Mouse (Mus musculus) urinary bladder, adult 2 months (tissue): ENCODE data around the gene Spem2. TPM values are rescaled to one million over a fixed set of nuclear protein-coding genes. Genes with fewer than 3 reads are reported as not detected.
"Not testable (repeated sequence)": the region's sequence is repeated elsewhere in the genome, so short reads cannot be mapped to it uniquely, and the experiment has no call there.

Source experiments
- DNase-seq: peaks from one replicate; pipeline ENCODE4 v3.0.0; 2022; ENCODE audit warnings: low spot score
- polyA plus RNA-seq: library from polyadenylated mRNA; depleted of rRNA; stranded (reverse); fragments of >200 nt; gene quantifications from 2 replicates; pipeline ENCODE4 v1.2.3, GENCODE M21; 2012; rRNA removed

The Spem2 gene
- polyA plus RNA-seq: not detected in 2 replicates

DNA sequence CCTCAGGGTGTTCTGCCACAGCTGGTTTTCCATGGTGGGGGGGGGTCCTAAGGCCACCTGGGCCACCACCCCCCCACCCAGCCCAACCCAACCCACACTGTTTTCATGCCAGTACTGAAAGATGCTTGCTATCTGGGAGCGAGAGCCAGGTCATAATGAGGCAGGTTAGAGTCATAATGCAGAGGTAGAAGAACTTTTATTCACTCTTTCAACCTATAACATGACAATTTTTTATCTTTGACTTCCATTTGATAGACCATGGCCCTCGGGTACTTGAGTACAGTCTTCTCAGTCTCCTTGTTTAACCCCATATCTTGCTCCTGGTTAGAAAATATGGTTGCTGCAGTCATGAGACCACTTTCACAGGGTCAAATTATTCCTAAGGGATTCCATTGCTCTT, at the start of gene Spem2:
Gene Spem2 (minus strand): TSS at position 101 of the 400 bp plus-strand sequence.
- no peak for DNase-seq

DNA sequence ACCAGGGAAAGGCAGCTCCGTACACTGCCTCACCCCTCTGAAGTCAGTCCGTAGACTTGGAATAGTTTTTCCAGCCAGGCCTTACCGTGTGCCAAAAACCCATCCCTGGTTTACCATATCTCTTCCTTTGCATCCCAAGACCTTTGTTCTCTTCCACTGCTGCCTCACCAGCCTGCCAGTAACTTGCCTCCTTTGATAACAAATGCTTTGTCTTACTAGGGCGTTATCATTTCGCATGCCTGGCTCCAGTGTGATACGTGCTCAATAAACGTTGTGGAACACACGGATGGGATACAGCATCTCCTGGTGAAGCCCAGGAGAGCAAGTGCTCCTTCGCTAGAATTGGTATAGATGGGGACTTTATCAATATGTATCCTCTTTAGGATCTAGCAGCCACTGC, 49.1 kb upstream of the Spem2 start:
- DNase-seq: no peak

DNA sequence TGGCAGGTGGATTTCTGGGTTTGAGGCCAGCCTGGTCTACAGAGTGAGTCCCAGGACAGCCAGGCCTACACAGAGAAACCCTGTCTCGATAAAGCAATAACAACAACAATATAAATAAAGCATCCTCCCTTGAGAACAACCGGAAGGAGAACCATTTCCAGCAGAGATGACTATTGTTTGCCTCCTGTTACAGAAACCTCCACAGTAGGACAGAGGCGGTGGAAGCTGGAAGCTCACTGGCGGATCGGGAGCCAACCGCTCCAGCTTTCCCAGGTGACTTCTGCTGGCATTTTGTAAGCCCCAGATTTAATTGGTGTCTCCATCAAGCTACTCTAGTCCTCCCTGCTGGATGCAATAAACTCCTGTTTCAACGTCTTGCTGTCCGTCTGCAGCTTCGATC, 47.3 kb upstream of the Spem2 start:
- no peak for DNase-seq

DNA sequence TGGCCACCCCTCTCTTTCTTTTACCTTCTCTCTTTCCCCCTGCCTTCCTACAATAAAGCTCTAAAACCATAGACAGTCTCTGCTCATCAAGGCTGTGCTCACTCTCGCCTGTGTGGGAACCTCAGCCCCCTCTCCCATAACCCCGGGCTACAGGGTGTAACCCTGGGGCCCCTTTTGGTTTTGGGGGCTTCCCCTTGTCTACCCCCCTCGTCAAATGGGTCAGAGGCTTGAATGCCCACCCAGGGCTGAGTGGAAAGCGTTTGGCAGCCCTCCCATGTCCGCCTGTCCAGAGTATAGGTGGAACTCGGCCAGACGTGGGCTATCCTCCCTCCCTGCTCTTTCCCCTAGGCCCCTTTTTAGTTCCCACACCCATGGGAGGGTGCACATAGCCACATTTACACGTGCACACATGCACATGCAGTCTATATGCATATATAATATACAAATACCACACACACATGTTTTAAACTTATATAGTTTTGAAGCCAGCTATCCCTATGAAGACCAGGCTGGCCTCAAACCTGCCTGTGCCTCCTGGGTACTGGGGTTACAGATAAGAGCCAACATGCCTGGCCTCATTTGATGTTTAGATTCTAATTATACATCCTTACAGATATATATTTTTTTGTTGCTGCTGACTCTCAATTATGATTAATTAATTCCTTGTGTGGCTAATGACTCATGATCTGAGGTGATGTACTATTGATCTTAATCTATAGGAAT, 46.0 kb upstream of the Spem2 start:
- no peak for DNase-seq

DNA sequence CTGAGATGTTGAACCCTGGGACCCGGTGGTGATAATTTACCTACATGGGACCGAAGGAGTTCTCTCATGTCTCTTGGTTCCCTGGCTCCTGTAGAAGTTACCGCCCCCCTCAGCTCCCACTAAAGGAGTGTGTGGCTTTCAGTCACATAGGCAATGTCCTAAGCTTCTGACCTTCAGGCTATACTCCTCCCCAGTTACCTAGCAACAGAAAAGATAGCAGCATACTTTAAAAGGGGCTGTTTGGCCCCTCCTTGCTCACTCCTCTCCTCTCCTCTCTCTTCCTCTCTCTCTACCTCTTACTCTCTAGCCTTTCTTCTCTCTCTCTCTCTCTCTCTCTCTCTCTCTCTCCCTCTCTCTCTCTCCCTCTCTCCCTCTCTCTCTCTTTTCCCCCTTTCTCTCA, 45.5 kb upstream of the Spem2 start:
- not testable (repeated sequence) for DNase-seq

DNA sequence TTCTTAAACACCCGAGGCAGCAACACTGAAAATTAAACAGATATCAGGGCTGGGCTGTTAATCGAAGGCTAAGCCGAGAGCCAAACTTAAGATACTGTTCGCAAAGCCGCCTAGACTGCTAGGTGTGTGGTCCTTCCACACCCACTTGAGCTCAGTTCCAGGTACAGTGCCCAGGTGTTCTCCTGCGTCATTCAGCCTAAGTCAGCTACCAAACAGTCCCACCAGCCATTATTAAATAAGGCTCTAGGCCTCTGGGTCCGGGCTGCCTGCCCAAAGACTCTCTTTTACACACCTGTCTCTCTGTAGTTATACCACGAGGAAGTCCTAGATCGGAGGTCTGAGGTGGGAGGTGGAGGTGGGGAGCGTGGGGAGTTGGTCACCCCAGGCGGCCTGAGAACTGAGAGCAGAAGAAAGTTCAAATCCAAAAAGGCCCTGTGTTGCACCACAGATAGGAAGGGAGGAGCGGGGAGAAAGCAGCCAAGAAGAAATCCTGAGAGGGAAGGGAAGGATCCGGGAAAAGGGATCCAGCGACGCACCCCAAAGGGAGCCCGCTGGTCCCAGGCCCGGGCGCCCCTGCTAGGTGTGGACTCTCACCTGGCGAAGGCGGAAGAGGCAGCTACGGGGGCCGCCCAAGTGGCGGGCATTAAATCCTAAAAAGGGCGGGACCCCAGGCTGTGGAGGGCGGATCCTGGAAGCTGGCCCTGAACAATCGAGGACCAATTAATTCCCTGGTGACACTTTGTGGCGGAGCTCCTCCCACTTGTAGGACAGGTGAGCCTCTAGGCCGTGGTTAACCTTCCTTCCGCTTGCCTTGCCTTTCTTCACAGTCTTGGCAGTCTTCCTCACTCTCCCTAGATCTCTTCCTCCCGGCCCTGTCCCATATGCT, 40.1 kb upstream of the Spem2 start, which contains the start of gene Tnk1:
Gene Tnk1 (minus strand): TSS at position 618 of the 886 bp plus-strand sequence.
- no peak for DNase-seq

DNA sequence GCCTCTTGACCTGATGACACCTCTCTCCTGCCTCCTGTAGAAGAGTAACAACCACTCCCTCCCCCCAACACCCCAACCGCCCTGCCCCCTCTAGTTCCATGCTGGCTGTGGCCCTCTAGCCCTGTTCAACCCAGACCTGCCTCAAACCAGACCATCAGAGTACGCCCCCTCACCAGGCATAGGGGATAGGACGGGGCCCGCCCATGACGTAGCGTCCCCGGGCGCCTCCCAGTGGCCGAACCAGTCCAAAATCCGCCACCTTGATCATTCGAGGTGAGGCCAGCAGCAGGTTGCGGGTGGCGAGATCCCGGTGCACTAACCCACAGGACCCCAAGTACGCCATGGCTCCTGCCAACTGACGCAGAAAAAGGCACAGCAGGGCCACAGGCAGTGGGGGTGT, 37.1 kb upstream of the Spem2 start:
- no peak for DNase-seq

DNA sequence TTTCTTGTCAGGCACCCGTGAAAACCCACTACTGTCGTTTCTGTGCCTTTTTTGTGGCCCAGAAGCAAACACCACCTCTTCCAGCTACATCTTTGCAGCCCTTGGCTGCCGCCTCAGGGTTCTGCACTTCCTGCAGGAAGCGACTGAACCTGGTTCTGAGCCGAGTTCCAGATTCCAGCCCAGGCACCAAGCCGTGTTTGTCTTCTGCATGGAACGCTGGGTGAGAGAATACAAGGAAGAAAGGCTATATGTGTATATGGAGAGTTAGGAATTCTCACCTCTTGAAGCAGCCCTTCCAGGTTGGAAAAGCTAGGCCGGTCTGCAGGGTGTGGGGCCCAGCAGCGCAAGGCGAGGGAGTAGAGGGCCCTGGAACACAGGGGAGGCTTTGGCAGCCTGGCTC, 36.4 kb upstream of the Spem2 start:
- DNase-seq: no peak

DNA sequence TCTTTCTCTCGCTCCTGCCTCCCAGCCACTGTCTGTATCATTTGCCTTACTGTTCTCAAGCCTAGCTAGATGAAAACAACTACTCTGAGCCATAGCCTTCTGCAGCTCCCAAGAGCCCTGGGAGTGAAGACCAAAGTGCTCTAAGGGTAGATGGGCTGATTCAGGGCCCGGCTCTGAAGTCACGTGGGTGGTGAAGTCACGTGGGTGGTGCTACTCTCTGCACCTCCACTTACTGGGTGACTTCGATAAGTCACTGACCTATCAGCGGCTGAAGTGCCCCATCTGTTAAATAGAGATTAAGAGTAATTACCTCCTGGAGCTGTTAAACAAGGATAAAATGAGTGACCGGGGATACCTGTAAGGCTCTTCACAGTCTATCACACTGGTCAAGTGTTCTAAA, 35.7 kb upstream of the Spem2 start:
- no peak for DNase-seq

DNA sequence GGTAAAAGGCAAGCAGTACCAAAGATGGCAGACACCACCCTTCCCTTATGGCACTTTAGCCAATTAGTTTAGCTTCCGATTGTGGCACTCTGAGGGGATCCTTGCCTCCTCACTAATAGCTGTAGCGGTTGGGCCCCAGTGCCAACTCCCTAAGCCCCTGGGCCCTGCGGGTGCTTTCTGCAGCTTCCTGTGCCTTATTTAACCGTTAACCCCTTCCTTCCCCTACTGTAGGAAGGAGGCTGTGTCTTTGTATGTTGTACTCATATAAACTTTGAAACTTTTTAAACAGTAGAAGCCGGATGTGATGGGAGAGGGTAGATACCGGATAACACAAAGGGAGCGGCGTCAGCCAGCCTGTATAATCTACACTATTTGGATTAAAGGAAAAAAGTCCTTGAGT, 32.5 kb upstream of the Spem2 start:
- DNase-seq: no peak

DNA sequence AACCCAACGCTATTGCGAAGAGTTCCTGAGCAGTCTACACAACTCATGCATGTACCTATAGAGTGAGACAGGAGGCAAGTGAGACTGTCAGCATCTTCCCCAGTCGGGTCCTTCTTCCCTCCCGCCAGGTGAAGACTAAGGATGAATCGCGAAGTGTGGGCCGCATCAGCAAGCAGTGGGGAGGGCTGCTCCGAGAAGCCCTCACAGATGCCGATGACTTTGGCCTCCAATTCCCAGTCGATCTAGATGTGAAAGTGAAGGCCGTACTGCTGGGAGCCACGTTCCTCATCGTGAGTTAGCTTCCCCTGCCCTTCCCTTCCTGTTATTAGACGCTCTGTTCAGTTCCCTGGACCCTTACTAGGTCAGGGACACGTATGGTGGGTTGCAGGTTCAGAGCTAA, 31.6 kb upstream of the Spem2 start:
- DNase-seq: no peak

DNA sequence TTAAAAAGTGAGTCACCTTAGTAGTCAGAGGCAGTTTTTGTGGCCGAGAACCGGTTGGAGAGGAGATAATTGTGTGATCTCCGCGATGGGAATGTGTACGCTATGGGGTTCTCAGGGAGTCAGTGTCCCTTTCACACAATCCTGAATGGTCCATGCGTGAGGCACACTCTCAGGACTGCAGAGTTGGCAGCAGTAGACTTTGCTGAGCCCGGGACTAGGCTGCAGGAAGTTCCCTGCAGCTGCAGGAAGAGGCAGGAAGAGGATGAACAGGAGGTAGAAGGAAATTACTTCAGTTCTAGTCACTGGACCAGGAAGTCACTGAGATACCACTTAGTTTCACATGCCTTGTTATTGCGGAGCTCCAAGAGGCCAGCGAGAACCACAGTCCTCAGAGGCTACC, 30.9 kb upstream of the Spem2 start:
- DNase-seq: no peak

DNA sequence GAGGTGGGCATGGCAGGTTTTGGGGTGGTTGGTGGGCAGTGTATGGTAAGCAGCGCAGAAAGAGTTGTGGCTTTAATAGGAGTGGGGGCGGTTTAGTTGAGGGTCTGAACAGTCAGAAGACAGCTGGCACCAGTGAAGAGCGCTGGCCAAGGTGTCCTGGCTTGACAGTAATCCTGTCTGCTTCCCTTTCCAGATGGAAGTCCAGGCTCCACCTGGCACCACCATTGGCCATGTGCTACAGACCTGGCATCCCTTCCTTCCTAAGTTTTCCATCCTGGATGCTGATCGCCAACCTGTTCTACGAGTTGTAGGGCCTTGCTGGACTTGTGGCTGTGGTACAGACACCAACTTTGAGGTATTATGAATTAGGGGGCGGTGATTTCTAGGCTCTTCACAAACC, 29.8 kb upstream of the Spem2 start:
- DNase-seq: no peak

DNA sequence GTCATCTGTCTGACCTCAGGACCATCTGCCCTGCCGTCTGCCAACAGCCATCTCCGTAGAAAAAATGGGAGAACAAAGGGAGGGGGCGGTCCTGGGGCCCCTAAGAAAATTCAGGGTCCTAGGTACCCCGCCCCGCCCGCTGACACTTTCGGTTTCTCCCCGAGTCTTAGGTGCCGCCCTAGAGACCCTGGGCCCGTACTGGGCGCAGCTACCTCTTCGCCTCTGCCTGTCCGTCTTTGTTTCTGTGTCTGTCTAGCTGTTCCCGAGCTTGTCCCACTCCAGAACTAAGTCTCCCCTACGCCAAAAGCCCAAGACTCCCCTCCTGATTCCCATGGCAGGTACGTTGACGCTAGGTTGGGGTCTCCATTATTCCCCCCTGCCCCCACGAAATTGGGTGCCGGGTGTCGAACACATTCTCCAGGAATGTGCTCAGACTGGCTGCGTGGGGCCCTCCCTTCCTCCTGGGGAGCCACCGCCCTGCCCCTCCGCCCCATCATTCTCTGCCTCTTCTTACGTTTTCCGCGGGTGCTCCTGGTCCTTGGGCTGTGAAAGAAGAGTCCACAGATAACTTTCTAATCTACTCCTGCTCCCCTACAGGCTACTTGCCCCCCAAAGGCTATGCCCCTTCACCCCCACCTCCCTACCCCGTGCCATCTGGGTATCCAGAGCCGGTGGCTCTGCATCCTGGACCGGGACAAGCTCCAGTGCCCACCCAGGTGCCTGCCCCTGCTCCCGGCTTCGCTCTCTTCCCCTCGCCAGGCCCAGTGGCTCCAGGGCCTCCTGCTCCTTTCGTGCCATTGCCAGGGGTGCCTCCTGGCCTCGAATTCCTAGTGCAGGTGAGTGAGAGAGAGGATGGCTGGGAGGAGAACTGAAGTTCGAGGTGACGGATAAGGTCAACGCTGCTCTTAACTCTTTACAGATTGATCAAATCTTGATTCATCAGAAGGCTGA, 28.7 kb upstream of the Spem2 start:
- DNase-seq: no peak

DNA sequence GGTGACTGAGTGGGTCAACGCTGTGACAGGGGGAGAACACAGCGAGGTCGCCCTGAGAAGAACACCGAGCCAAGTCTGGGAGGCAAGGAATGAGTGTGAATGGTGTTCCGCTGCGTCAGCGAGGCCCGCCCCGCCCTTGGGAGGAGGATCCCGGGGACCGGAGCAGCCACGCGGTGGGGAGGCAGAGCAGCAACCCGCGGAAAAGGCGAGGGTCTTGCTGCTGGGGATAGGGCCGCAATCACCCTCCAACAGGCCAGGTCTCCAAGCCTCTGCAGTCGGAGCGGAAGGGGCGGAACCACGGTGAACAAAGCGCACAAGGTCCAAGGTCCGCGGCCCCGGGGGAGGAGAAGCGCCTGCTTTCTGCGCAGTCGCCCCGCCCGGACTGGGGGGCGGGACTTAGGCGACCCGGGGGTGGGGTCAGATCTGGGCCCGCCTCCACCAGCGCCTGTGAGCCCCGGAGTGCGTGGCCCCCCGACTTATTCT, 28.0 kb upstream of the Spem2 start, which contains the start of gene Plscr3:
Gene Plscr3 (plus strand): TSS at position 179 of the 483 bp plus-strand sequence.
- DNase-seq: peak; percentile 92

DNA sequence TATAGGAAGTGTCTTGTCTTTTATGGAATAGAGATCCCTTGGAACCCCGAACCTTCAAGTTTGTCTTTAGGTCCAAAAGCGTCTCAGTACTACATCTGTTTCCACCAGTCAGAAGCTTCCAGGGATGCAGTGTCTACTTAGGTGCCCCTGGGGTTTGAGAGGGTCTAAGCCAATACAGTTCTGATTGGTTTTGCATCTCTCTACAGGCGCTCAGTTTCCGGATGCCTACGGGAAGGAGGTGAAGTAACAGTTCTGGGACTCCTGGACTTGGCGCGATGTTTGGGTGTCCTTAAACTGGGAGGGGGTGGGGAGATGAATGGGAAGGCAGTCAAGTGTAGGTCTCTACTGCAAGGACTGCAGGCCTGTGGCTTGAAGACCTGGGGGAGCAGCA, 20.4 kb upstream of the Spem2 start:
- no peak for DNase-seq

DNA sequence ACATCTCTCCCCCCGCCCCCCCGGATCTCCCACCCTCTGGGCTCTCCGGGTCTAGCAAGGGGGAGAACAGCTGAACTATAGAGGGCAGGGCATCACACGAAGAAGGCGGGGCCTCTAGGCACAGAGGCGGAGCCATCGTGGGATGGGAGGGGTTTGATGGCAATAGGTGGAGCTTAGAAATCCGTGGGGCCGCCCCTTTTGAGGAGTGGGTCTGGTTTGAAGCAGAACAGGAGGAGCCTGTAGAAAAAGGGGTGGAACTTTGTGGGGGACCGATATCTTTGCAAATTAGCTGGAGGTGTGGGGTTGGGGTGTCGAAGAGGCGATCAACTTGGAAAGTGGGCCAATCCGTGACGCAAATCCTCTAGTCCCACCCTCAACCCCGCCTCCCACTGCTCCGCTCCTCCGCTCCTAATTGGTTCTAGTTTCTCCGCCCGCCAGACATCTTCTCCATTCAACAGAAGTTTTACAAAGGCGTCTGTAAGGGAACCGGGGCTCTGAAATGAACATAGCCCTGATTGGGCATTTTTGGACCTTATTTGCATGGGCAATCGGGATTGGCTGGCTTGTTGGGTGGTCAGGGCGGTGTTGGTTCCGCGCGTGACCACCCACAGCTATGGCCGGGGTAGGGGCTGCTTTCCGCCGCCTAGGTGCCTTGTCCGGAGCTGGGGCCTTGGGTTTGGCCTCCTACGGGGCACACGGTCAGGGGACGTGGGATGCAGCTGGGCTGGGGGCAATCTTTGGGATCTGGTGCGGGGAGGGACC, 19.9 kb upstream of the Spem2 start, which contains the start of gene Tmem256:
Gene Tmem256 (plus strand): TSS at position 563 of the 762 bp plus-strand sequence.
- DNase-seq: peak; percentile 79

DNA sequence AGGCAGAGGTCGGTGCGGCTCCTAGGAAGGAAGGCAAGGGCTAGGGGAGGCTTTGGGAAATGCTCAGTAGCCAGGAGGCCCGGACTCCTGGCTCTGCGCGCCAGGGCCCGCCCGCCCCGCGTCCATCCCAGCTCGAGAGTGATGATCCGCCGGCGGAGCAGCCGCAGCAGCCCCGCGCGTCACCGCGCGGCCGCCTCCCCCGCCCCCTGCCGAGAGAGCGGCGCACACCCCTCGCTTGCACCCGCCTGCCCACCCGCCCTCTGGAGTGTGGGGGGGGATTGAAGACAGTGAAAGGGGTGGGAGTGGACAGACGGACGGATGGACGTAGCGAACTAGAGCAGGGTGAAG, 19.3 kb upstream of the Spem2 start, which contains the start of gene Nlgn2:
Gene Nlgn2 (minus strand): TSS at position 181 of the 348 bp plus-strand sequence.
- no peak for DNase-seq

DNA sequence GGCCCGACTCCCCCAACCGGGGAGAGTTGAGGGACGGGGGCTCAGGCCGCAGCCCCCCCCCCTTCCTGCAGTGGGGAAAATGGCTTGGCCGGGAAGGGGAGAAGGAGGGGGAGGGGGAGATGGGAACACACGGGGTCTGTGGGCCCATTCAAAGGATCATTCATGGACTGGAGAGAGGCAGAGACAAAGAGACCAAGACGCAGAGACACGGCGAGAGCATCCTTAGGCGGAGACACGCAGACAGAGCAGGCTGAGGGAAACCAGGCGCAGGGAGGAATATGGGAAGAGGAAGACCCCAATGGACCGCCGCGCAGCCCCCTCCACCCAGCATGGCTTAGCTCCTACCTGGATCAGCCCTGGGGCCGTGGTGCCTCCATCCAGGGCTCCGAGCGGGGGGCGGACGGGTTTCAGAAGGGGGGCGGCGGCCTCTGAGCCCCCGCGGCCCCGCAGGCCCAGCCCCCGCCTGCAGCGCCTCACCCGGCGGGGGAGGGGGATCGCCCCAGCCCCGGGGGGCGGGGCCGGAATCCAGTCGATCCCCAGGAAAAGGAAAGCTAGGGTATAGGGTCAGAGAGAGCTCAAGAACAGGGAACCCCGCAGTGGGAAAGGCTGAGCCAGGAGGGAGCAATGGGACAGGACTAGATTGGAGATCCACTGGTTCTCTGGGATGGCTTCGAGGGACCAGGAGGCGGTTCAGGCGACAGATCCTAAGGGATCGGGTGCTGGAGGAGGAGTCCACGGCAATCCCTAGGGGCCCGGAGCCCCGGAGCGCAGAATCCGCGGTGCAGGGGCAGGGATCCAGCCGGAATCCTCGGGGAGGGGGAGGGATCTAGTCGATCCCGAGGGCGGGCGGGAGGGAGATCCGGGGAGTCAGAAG, 18.7 kb upstream of the Spem2 start:
- DNase-seq: no peak

DNA sequence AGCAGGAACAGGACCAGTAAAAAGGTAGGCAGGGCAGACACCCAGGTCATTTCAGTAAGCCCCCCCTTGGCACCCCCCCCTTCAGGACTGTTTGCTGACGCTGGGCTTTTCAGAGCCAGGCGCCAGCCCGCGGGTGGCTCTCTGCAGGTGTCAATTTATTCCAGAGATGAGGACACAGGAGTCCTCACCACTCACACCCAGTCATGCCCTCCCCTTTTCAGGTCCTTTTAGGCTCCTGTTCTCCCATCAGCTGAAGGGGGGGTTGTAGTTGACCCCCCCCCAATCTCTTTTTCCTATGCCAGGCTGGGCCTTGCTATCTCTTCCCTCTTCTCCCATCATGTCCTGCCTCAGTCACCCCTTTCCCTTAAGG, 17.7 kb upstream of the Spem2 start:
- no peak for DNase-seq
